Mouse (Mus musculus) ES-E14 (cell line): ENCODE results near the gene Grk2. TPM values are rescaled to one million over a fixed set of nuclear protein-coding genes. Genes with fewer than 3 reads are reported as not detected.

ENCODE experiments used
- DNase-seq: peaks from one replicate; pipeline ENCODE4 v3.0.0-alpha.2; 2013; ENCODE audit warnings: low read depth, low spot score
- H3K27ac ChIP-seq: 2 replicates; pipeline ENCODE4 v1.5.1; 2012; ENCODE audit warnings: low read depth, mild to moderate bottlenecking, low read length, moderate library complexity, mixed read lengths; ENCODE audit not compliant: poor library complexity, insufficient read depth, severe bottlenecking
- H3K36me3 ChIP-seq: 2 replicates; pipeline ENCODE4 v1.6.1; 2012; ENCODE audit warnings: mild to moderate bottlenecking, low read length, moderate library complexity, mixed read lengths; ENCODE audit not compliant: control insufficient read depth, poor library complexity, insufficient read depth, severe bottlenecking
- H3K4me1 ChIP-seq, 2 experiments: fragments of 150-350 bp in 1 of 2; sonication (generic) in 1 of 2; 2 replicates each; pipeline ENCODE4 v1.6.1; 2012; ENCODE audit warnings: low read length in 2 of 2, mild to moderate bottlenecking in 1 of 2, mixed read lengths in 1 of 2; ENCODE audit not compliant: control insufficient read depth in 2 of 2, insufficient read depth in 2 of 2, poor library complexity in 1 of 2
- H3K4me3 ChIP-seq, 2 experiments: fragments of 150-350 bp in 1 of 2; sonication (generic) in 1 of 2; 2 replicates each; pipeline ENCODE4 v1.5.1; 2012; ENCODE audit warnings: low read length in 2 of 2, low read depth in 1 of 2, mild to moderate bottlenecking in 1 of 2, mixed read lengths in 1 of 2; ENCODE audit not compliant: insufficient read depth in 1 of 2, poor library complexity in 1 of 2, severe bottlenecking in 1 of 2
- H3K9ac ChIP-seq: 2 replicates; pipeline ENCODE4 v1.6.1; 2012; ENCODE audit warnings: low read depth, mild to moderate bottlenecking, low read length, mixed read lengths; ENCODE audit not compliant: poor library complexity, insufficient read depth, severe bottlenecking
- H3K9me3 ChIP-seq: fragments of 150-350 bp; sonication (generic); 2 replicates; pipeline ENCODE4 v1.6.1; 2012; ENCODE audit warnings: low read depth, mild to moderate bottlenecking, low read length; ENCODE audit not compliant: control insufficient read depth, insufficient read depth
- CHD2 ChIP-seq: IDR thresholded peaks from 2 replicates; pipeline ENCODE4 v1.6.1; 2014; ENCODE audit warnings: mild to moderate bottlenecking, low read depth, low read length, inconsistent platforms
- HCFC1 ChIP-seq: IDR thresholded peaks from 2 replicates; pipeline ENCODE4 v1.6.1; 2012; ENCODE audit warnings: low read length, inconsistent platforms, borderline replicate concordance; ENCODE audit not compliant: insufficient read depth
- MAFK ChIP-seq: IDR thresholded peaks from 2 replicates; pipeline ENCODE4 v1.6.1; 2014; ENCODE audit warnings: mild to moderate bottlenecking, low read depth, low read length, inconsistent platforms; ENCODE audit not compliant: insufficient read depth
- ZC3H11A ChIP-seq: IDR thresholded peaks from 2 replicates; pipeline ENCODE4 v1.6.1; 2012; ENCODE audit warnings: low read depth, mild to moderate bottlenecking, inconsistent platforms, low read length, borderline replicate concordance
- ZNF384 ChIP-seq: IDR thresholded peaks from 2 replicates; pipeline ENCODE4 v1.6.1; 2012; ENCODE audit warnings: low read depth, low read length, inconsistent platforms
- in situ Hi-C, 2 experiments: fragments of 600-800 bp; cut with MboI; formaldehyde crosslinking; loops; one replicate each; pipeline ENCODE4 v1.15.1; 2025; ENCODE audit warnings: low sequenced_read_pairs in 2 of 2, inconsistent platforms in 1 of 2; ENCODE audit not compliant: unreplicated experiment in 2 of 2
- total RNA-seq: library from RNA; depleted of rRNA; stranded (reverse); fragments of 300-350 nt; gene quantifications from 2 replicates; pipeline ENCODE4 v1.2.3, GENCODE M21; 2012

The Grk2 gene
- total RNA-seq, 1 experiment, result 56.1 TPM

DNA sequence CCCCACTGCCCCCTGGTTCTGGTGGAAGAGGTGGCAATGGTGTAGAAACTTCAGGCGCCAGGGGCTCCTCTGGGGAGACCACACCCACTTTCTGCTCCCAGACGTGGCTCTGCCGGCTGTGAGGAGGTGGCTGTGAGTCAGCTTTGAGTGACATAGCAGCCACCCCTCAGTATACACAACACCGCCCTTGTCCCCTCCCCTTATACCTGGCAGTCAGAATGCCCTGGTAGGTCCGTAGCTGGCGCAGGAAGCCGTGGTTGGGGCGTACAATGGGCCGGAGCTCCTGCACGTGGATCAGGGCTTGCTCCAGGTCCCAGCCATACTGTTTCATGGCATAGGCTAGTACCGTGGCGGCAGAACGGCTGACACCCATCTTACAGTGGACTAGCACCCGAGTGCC lies 42.3 kb downstream of the Grk2 start:
- in situ Hi-C loops, result no loop called here
- DNase-seq, result no peak
- TF ChIP-seq CHD2, result no peak
- TF ChIP-seq MAFK, result no peak
- no peak for TF ChIP-seq HCFC1
- no peak for TF ChIP-seq ZC3H11A
- no peak for TF ChIP-seq ZNF384
- Histone ChIP-seq H3K9me3 (no peaks in the 10 kb centered on the region), H3K4me1 (peaks cover 0 to 2% of the 10 kb centered on the region in 2 experiments; a peak in 1 of 4 replicates), H3K36me3 (no peaks in the 10 kb centered on the region), H3K27ac (no peak overlapping the region), H3K4me3 (peak overlapping the region in 1 of 2 experiments; percentile 28; a peak in 1 of 4 replicates), H3K9ac (peak overlapping the region; percentile 6; the same call in 1 of the 2 replicates)

DNA sequence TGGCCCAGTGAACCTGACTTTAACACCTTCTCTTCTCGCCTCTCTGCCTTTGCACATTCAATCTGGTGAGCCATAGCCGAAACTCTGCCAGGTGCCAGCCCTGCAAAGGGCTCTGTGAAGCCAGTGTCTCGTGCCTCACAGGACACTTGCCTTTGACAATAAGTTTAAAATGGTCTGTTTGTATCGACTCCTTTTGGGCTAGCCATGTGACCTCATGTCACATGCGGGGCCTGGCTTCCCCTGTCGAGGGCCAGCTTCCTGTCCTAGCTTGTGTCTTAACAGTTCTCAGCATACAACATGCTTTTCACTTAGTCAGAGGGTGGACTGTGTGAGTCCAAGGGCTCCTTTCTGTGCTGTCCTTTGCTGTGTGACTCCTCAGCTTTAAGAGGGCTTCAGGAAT lies 43.3 kb downstream of the Grk2 start:
- in situ Hi-C loops, result no loop called here
- DNase-seq, result no peak
- H3K9ac ChIP-seq, result no peak overlapping the region

DNA sequence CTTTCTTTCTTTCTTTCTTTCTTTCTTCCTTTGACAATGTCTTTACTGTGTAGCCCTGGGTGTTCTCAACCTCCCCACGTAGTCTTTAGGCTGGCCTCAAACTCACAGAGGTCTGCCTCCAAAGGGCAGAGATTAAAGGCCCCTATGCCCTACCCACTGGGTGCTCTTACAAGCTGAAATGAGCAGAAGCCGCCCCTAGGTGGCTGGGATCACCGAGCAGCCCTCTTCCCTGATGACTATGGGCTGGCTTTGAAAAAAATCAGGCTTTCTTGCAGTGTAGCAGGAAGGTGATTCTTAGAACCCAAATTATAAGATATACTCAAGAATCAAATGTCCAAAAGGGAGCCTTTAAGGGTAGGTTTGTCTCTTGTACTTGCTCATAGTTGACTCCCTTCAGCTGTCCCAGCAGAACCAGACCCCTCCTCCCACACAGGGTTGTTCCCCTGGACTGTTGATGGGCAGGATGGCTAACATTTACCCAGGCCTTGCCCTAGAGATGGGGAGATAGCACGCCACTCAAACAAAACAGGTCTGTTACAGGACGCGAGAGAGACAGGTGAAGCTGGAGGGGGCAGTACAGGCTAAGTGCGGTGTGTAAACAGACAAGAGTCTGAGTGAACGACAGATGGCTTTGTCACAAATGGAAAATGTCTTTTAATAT lies 44.9 kb downstream of the Grk2 start:
- Histone ChIP-seq H3K36me3 (no peaks in the 10 kb centered on the region), H3K9me3 (no peaks in the 10 kb centered on the region), H3K4me1 (peaks cover 0 to 2% of the 10 kb centered on the region in 2 experiments; a peak in 1 of 4 replicates), H3K27ac (no peak overlapping the region), H3K4me3 (no peak overlapping the region), H3K9ac (no peak overlapping the region)
- no peak for DNase-seq
- in situ Hi-C loops, result no loop called here
- TF ChIP-seq MAFK (no peak), HCFC1 (no peak)

More for the DNA sequence above, 43.3 kb downstream of the Grk2 start:
- H3K4me3 ChIP-seq, result no peak overlapping the region
- TF ChIP-seq ZC3H11A (no peak), MAFK (no peak), ZNF384 (no peak), CHD2 (no peak), HCFC1 (no peak)
- peaks cover 0 to 2% of the 10 kb centered on the region in 2 experiments; a peak in 1 of 4 replicates for H3K4me1 ChIP-seq
- H3K36me3 ChIP-seq, result no peaks in the 10 kb centered on the region
- no peaks in the 10 kb centered on the region for H3K9me3 ChIP-seq
- no peak overlapping the region for H3K27ac ChIP-seq

DNA sequence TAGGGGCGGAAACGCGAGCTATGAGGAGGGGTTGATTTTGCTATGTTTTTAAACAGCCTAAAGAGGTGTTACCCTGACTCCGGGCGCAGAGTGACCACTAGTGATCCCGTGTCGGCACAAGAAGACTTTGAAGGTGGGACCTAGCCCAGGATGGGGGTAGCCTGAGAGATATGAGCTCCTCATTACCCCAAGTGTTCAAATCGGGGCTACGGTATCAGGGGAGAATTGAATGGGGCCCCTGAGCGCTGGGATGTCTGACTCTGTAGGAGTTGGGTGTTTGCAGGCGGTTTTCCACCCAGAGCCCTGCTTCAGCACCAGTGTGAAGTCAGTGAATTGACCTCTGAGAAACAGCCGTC lies 48.1 kb downstream of the Grk2 start:
- Histone ChIP-seq H3K27ac (no peak overlapping the region), H3K4me1 (peaks cover 0 to 2% of the 10 kb centered on the region in 2 experiments; a peak in 1 of 4 replicates), H3K4me3 (peak overlapping the region; percentile 30 to 36; a peak in 3 of 4 replicates), H3K9me3 (no peaks in the 10 kb centered on the region), H3K9ac (peak overlapping the region; percentile 65), H3K36me3 (no peaks in the 10 kb centered on the region)
- TF ChIP-seq MAFK (no peak), HCFC1 (no peak), CHD2 (no peak), ZC3H11A (no peak; the same call in 1 of the 2 replicates), ZNF384 (no peak)
- in situ Hi-C loops, result no loop called here
- DNase-seq, result no peak
